Mouse (Mus musculus): ENCODE data around the gene Slc25a30.

- TF ChIP-seq POLR2A (IDR thresholded peaks at IDR 0.05; ENCODE audit: insufficient read depth, low read depth, low read length) = no peak
- TF ChIP-seq CTCF (IDR thresholded peaks at IDR 0.05; ENCODE audit: insufficient read depth, low read depth, low read length) = no peak
Measured at GRCm38 (mm10) chr14:75722816-75723215, 64.0 kb downstream of the Slc25a30 start.
